Mouse (Mus musculus): ENCODE measurements around the gene Pank1. TPM values are rescaled to one million over a fixed set of nuclear protein-coding genes. Genes with fewer than 3 reads are reported as not detected.

Pank1 gene
- polyA plus RNA-seq, 1 experiment from 2014 or later, result 10.8 TPM

GRCm38 (mm10) chr19:34868093-34868741, 11.0 kb downstream of the Pank1 start:
- H3K4me1 ChIP-seq (ENCODE audit: control insufficient read depth, insufficient read depth, low read length), result 0 out of 2 replicates have a peak, but pooled peaks cover 7% of the 10 kb centered on the region
- H3K27me3 ChIP-seq (ENCODE audit: control insufficient read depth, insufficient read depth, low read length), result no peaks in the 10 kb centered on the region
- H3K27ac ChIP-seq (replicated peaks; ENCODE audit: low read depth, low read length), result no peak overlapping the region
- ATAC-seq (ENCODE audit: insufficient number of reproducible peaks, low FRiP score, low TSS enrichment, low read depth) (no peak), DNase-seq (ENCODE audit: low spot score) (no peak)
- no peak overlapping the region for H3K4me2 ChIP-seq (ENCODE audit: low read depth, severe bottlenecking)
- H3K4me3 ChIP-seq (ENCODE audit: low read depth, low read length), result no peak overlapping the region
- 80% methylated on average over 8 of the region's 8 CpGs for WGBS
- no peaks in the 10 kb centered on the region for H3K9me3 ChIP-seq (ENCODE audit: control insufficient read depth, low read length)
- H3K9ac ChIP-seq (ENCODE audit: low read length), result no peak overlapping the region
- no peaks in the 10 kb centered on the region for H3K36me3 ChIP-seq (ENCODE audit: control insufficient read depth, insufficient read depth, low read length)

- H3K4me3 ChIP-seq (ENCODE audit: low read depth, low read length), result no peak overlapping the region
- H3K4me2 ChIP-seq (ENCODE audit: low read depth, severe bottlenecking), result no peak overlapping the region
- ATAC-seq (ENCODE audit: insufficient number of reproducible peaks, low FRiP score, low TSS enrichment, low read depth) (no peak), DNase-seq (ENCODE audit: low spot score) (no peak)
- no peaks in the 10 kb centered on the region for H3K36me3 ChIP-seq (ENCODE audit: control insufficient read depth, insufficient read depth, low read length)
- 0 out of 2 replicates have a peak, but pooled peaks cover 4% of the 10 kb centered on the region for H3K4me1 ChIP-seq (ENCODE audit: control insufficient read depth, insufficient read depth, low read length)
- H3K27me3 ChIP-seq (ENCODE audit: control insufficient read depth, insufficient read depth, low read length), result no peaks in the 10 kb centered on the region
- H3K27ac ChIP-seq (replicated peaks; ENCODE audit: low read depth, low read length), result no peak overlapping the region
- H3K9me3 ChIP-seq (ENCODE audit: control insufficient read depth, low read length), result no peaks in the 10 kb centered on the region
- WGBS, result 88% methylated on average over 6 of the region's 6 CpGs
- no peak overlapping the region for H3K9ac ChIP-seq (ENCODE audit: low read length)
Observed at GRCm38 (mm10) chr19:34863737-34864136, 15.5 kb downstream of the Pank1 start.

DNA sequence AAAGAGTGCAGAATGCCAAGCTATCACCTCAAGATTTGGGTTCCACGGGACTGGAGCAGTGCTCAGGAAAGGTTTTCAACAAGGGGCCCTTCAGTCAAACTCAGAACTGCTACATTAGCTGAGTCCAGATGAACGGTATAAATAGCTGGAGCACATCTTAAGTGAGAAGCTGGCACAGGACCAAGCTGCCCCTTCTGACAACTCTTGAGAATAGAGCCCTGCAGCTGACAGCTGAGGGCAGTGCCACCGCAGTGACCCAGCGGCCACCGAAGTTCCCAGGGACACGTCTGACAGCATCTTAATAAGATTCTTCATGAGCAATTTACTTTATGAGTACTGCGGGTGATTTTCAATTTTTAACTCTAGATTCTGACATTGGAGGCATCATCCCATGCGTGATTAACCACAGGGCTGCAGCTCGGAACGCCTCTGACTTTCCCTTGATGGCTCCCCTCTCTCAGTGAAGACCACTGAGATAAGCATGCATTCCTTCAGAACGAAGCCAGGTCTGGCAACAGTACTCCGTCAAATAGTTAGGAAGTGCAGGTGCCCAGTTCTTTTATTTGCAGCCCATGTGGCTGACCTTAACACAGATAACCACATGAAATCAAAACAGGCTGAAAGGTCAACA, 23.1 kb downstream of the Pank1 start:
- no peak overlapping the region for H3K27ac ChIP-seq (replicated peaks; ENCODE audit: low read depth, low read length)
- no peak overlapping the region for H3K4me3 ChIP-seq (ENCODE audit: low read depth, low read length)
- WGBS, result 86% methylated on average over 12 of the region's 12 CpGs
- ATAC-seq (ENCODE audit: insufficient number of reproducible peaks, low FRiP score, low TSS enrichment, low read depth) (no peak), DNase-seq (ENCODE audit: low spot score) (no peak)
- no peaks in the 10 kb centered on the region for H3K9me3 ChIP-seq (ENCODE audit: control insufficient read depth, low read length)
- H3K4me1 ChIP-seq (ENCODE audit: control insufficient read depth, insufficient read depth, low read length), result no peaks in the 10 kb centered on the region
- H3K36me3 ChIP-seq (ENCODE audit: control insufficient read depth, insufficient read depth, low read length), result no peaks in the 10 kb centered on the region
- no peaks in the 10 kb centered on the region for H3K27me3 ChIP-seq (ENCODE audit: control insufficient read depth, insufficient read depth, low read length)
- H3K4me2 ChIP-seq (ENCODE audit: low read depth, severe bottlenecking), result no peak overlapping the region
- no peak overlapping the region for H3K9ac ChIP-seq (ENCODE audit: low read length)

- Histone ChIP-seq H3K27ac (replicated peaks; ENCODE audit: low read depth, low read length) (no peak overlapping the region), H3K4me2 (ENCODE audit: low read depth, severe bottlenecking) (no peak overlapping the region), H3K36me3 (ENCODE audit: control insufficient read depth, insufficient read depth, low read length) (no peaks in the 10 kb centered on the region), H3K4me3 (ENCODE audit: low read depth, low read length) (no peak overlapping the region), H3K4me1 (ENCODE audit: control insufficient read depth, insufficient read depth, low read length) (no peaks in the 10 kb centered on the region), H3K9ac (ENCODE audit: low read length) (no peak overlapping the region), H3K9me3 (ENCODE audit: control insufficient read depth, low read length) (no peaks in the 10 kb centered on the region), H3K27me3 (ENCODE audit: control insufficient read depth, insufficient read depth, low read length) (no peaks in the 10 kb centered on the region)
- DNase-seq (ENCODE audit: low spot score), result no peak
- ATAC-seq (ENCODE audit: insufficient number of reproducible peaks, low FRiP score, low TSS enrichment, low read depth), result no peak
- WGBS, result 92% methylated on average over 3 of the region's 3 CpGs
Observed at GRCm38 (mm10) chr19:34851161-34851560, 28.1 kb downstream of the Pank1 start.

DNA sequence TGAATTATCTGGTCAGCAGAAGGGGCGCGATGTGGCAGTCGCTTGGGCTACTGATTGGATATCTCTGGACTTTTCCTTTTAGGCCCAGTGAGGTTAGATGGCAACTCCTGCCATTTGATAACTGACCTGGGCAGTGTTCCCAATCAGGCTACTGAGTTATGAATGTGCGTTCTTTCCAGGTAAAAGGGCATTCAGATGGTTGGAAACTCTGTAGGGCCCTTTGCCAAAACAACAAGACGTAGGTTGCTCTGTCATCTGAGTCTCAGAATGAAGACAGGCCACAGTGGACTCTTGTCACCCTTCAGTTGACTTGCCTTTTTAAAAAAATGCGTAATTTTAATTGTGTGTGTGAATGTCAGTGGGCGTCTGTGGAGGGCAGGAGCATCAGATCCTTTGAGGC, 29.8 kb downstream of the Pank1 start:
- H3K4me3 ChIP-seq (ENCODE audit: low read depth, low read length), result no peak overlapping the region
- 95% methylated on average over 7 of the region's 7 CpGs for WGBS
- no peak overlapping the region for H3K27ac ChIP-seq (replicated peaks; ENCODE audit: low read depth, low read length)
- H3K27me3 ChIP-seq (ENCODE audit: control insufficient read depth, insufficient read depth, low read length), result no peaks in the 10 kb centered on the region
- H3K4me2 ChIP-seq (ENCODE audit: low read depth, severe bottlenecking), result no peak overlapping the region
- no peaks in the 10 kb centered on the region for H3K36me3 ChIP-seq (ENCODE audit: control insufficient read depth, insufficient read depth, low read length)
- ATAC-seq (ENCODE audit: insufficient number of reproducible peaks, low FRiP score, low TSS enrichment, low read depth) (no peak), DNase-seq (ENCODE audit: low spot score) (no peak)
- H3K9me3 ChIP-seq (ENCODE audit: control insufficient read depth, low read length), result no peaks in the 10 kb centered on the region
- H3K9ac ChIP-seq (ENCODE audit: low read length), result no peak overlapping the region
- no peaks in the 10 kb centered on the region for H3K4me1 ChIP-seq (ENCODE audit: control insufficient read depth, insufficient read depth, low read length)

DNA sequence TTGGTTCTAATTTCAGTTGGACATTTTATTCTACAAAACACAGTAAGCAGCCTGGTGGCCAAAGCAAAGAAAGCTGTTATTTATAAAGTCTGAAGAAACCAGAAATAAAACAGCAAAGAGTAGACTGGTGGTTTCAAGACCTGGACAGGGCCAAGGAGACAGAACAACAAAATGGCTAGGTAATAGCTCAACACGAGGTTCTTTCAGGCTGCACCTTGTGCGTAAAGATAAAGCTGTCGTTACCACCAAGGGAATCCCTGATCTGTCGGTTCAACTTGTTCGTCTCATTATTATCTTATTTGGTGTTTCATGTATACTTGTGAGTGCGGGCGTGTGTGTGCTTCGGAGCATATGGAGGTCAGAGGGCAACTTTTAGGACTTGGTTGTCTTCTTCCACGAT, 31.1 kb downstream of the Pank1 start:
- H3K9me3 ChIP-seq (ENCODE audit: control insufficient read depth, low read length), result no peaks in the 10 kb centered on the region
- H3K27me3 ChIP-seq (ENCODE audit: control insufficient read depth, insufficient read depth, low read length), result no peaks in the 10 kb centered on the region
- no peak for DNase-seq (ENCODE audit: low spot score)
- H3K4me1 ChIP-seq (ENCODE audit: control insufficient read depth, insufficient read depth, low read length), result no peaks in the 10 kb centered on the region
- WGBS, result 85% methylated on average over 9 of the region's 9 CpGs
- H3K36me3 ChIP-seq (ENCODE audit: control insufficient read depth, insufficient read depth, low read length), result no peaks in the 10 kb centered on the region
- no peak overlapping the region for H3K4me3 ChIP-seq (ENCODE audit: low read depth, low read length)
- H3K4me2 ChIP-seq (ENCODE audit: low read depth, severe bottlenecking), result no peak overlapping the region
- H3K9ac ChIP-seq (ENCODE audit: low read length), result no peak overlapping the region
- ATAC-seq (ENCODE audit: insufficient number of reproducible peaks, low FRiP score, low TSS enrichment, low read depth), result no peak
- H3K27ac ChIP-seq (replicated peaks; ENCODE audit: low read depth, low read length), result no peak overlapping the region

DNA sequence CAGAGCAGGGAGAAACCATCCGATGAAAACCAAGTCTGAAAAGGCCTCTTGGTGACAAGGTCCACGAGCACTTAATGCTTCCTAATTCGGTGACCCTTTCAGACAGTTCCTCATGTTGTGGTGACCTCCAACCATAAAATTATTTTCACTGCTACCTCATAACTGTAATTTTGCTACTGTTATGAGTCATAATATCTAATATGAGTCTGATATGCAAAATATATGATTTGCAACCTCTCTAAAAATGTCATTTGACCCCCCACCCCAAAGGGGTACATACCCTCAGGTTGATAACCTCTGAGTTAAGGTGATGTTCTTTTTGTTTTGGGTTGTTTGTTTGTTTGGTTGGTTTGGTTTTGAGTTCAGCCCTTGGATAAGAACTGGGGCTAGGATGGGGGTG, 32.2 kb downstream of the Pank1 start:
- peaks cover 3% of the 10 kb centered on the region for H3K4me1 ChIP-seq (ENCODE audit: control insufficient read depth, insufficient read depth, low read length)
- H3K4me2 ChIP-seq (ENCODE audit: low read depth, severe bottlenecking), result no peak overlapping the region
- DNase-seq (ENCODE audit: low spot score), result no peak
- no peak for ATAC-seq (ENCODE audit: insufficient number of reproducible peaks, low FRiP score, low TSS enrichment, low read depth)
- H3K27me3 ChIP-seq (ENCODE audit: control insufficient read depth, insufficient read depth, low read length), result no peaks in the 10 kb centered on the region
- no peaks in the 10 kb centered on the region for H3K36me3 ChIP-seq (ENCODE audit: control insufficient read depth, insufficient read depth, low read length)
- no peak overlapping the region for H3K9ac ChIP-seq (ENCODE audit: low read length)
- no peaks in the 10 kb centered on the region for H3K9me3 ChIP-seq (ENCODE audit: control insufficient read depth, low read length)
- no peak overlapping the region for H3K27ac ChIP-seq (replicated peaks; ENCODE audit: low read depth, low read length)
- no peak overlapping the region for H3K4me3 ChIP-seq (ENCODE audit: low read depth, low read length)
- 90% methylated on average over 3 of the region's 3 CpGs for WGBS

DNA sequence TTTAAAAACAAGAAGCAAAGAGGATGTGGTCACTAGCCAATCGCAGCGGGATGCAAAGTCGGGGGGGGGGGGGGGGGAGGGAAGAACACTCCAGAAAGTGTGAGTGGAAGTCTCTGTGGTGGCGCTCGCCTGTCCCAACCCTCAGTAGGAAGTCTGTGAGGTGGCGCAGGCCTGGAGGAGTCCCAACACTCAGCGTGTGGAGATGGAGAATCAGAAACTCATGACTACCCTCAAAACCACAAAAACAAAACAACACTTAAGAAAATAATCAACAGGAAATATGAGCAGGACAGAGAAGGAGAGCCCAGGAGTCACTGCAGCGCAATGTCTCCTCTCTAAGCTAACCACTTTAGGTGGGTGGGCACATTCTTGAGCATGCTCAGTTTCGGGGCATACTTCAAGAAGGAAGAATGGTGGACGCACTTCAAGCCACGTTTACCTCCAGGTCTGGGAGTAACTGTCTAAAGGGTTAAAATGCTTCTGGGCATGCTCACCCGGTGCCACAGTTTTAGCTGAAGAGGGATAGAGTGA, 32.7 kb downstream of the Pank1 start:
- Histone ChIP-seq H3K4me2 (ENCODE audit: low read depth, severe bottlenecking) (no peak overlapping the region), H3K4me1 (ENCODE audit: control insufficient read depth, insufficient read depth, low read length) (peaks cover 8% of the 10 kb centered on the region), H3K27ac (replicated peaks; ENCODE audit: low read depth, low read length) (no peak overlapping the region), H3K9me3 (ENCODE audit: control insufficient read depth, low read length) (no peaks in the 10 kb centered on the region), H3K4me3 (ENCODE audit: low read depth, low read length) (no peak overlapping the region), H3K9ac (ENCODE audit: low read length) (no peak overlapping the region), H3K27me3 (ENCODE audit: control insufficient read depth, insufficient read depth, low read length) (no peaks in the 10 kb centered on the region), H3K36me3 (ENCODE audit: control insufficient read depth, insufficient read depth, low read length) (no peaks in the 10 kb centered on the region)
- 63% methylated on average over 12 of the region's 12 CpGs for WGBS
- DNase-seq (ENCODE audit: low spot score), result no peak
- no peak for ATAC-seq (ENCODE audit: insufficient number of reproducible peaks, low FRiP score, low TSS enrichment, low read depth)
